In genomic region chr17:56487441-56487888, GRCm38 (mm10) we compare ENCODE assay signal across 8 mouse cellular contexts. TPM values are rescaled to one million over a fixed set of nuclear protein-coding genes. Genes with fewer than 3 reads are reported as not detected.
A peak's percentile ranks its signal among the peaks of the same experiment; 100 is the strongest.
DNase-seq lines count a peak whose midpoint lies in the region; ATAC-seq and TF ChIP-seq lines count a peak whose summit lies in the region.

No protein-coding gene starts in this region.

- H3K36me3 ChIP-seq in liver, embryonic 14.5 days (replicated peaks; ENCODE audit: control insufficient read depth, insufficient read depth, low read depth) = no peaks in the 10 kb centered on the region
- no peaks in the 10 kb centered on the region for H3K36me3 ChIP-seq in liver, embryonic 12.5 days
- H3K36me3 ChIP-seq in midbrain, embryonic 16.5 days (ENCODE audit: control insufficient read depth, insufficient read depth, low read length) = no peaks in the 10 kb centered on the region

- no peaks in the 10 kb centered on the region; the same call in 1 of the 2 replicates for H3K27me3 ChIP-seq in liver, embryonic 14.5 days (ENCODE audit: control insufficient read depth, insufficient read depth, low read length)
- H3K27me3 ChIP-seq in liver, embryonic 12.5 days (replicated peaks) = peaks cover 34% of the 10 kb centered on the region
- H3K27me3 ChIP-seq in midbrain, embryonic 16.5 days (ENCODE audit: control insufficient read depth, insufficient read depth, low read depth, low read length) = no peaks in the 10 kb centered on the region

- TF ChIP-seq EP300 in liver, embryonic 14.5 days (IDR thresholded peaks at IDR 0.05; ENCODE audit: low read depth) = no peak

- H3K9me3 ChIP-seq in liver, embryonic 14.5 days (ENCODE audit: control insufficient read depth, low read length) = no peaks in the 10 kb centered on the region
- H3K9me3 ChIP-seq in liver, embryonic 12.5 days (replicated peaks) = peaks cover 4% of the 10 kb centered on the region
- no peaks in the 10 kb centered on the region for H3K9me3 ChIP-seq in midbrain, embryonic 16.5 days (replicated peaks; ENCODE audit: control insufficient read depth, low read length, poor library complexity, severe bottlenecking)

- H3K4me3 ChIP-seq in liver, embryonic 14.5 days (ENCODE audit: insufficient read depth in 1 of 2, low read depth in 2 of 2, low read length in 2 of 2) = no peak overlapping the region
- no peak overlapping the region for H3K4me3 ChIP-seq in liver, embryonic 12.5 days
- H3K4me3 ChIP-seq in midbrain, embryonic 16.5 days (ENCODE audit: low read depth, low read length) = no peak overlapping the region

- H3K4me1 ChIP-seq in liver, embryonic 14.5 days (replicated peaks; ENCODE audit: control insufficient read depth in 2 of 2, insufficient read depth in 2 of 2, low read length in 1 of 2) = no peaks in the 10 kb centered on the region
- H3K4me1 ChIP-seq in liver, embryonic 12.5 days = no peaks in the 10 kb centered on the region
- peaks cover 21% of the 10 kb centered on the region for H3K4me1 ChIP-seq in midbrain, embryonic 16.5 days (ENCODE audit: control insufficient read depth, insufficient read depth, low read length)

- TF ChIP-seq CTCF in liver, embryonic 14.5 days (IDR thresholded peaks at IDR 0.05; ENCODE audit: low read depth) = peak; percentile 55

- no peak for DNase-seq in liver, embryonic 14.5 days (ENCODE audit: low read depth in 3 of 3, low spot score in 3 of 3)
- peak; percentile 77 for DNase-seq in adrenal gland, postnatal 14 days
- peak; percentile 58 for DNase-seq in kidney, postnatal 14 days
- DNase-seq in right cerebral cortex, adult 18-20 months = no peak

- ATAC-seq in liver, embryonic 14.5 days (ENCODE audit: insufficient read depth) = no peak
- no peak for ATAC-seq in liver, embryonic 12.5 days
- ATAC-seq in granulocyte monocyte progenitor cell, adult 5-6 weeks (replicated peaks; ENCODE audit: poor library complexity, severe bottlenecking) = peak; percentile 63
- peak; percentile 81 for ATAC-seq in midbrain, embryonic 16.5 days
- ATAC-seq in erythroid progenitor cell, adult 5-6 weeks (replicated peaks; ENCODE audit: low FRiP score, poor library complexity, severe bottlenecking) = no peak

- H3K4me2 ChIP-seq in liver, embryonic 14.5 days (ENCODE audit: low read depth) = no peak overlapping the region
- no peak overlapping the region for H3K4me2 ChIP-seq in liver, embryonic 12.5 days
- H3K4me2 ChIP-seq in midbrain, embryonic 16.5 days (ENCODE audit: low read length) = peak overlapping the region; percentile 25; the same call in 1 of the 2 replicates

- H3K27ac ChIP-seq in liver, embryonic 14.5 days = no peak overlapping the region
- no peak overlapping the region for H3K27ac ChIP-seq in liver, embryonic 12.5 days
- peak overlapping the region; percentile 85 for H3K27ac ChIP-seq in midbrain, embryonic 16.5 days (ENCODE audit: low read length)

- 9% methylated on average over 12 of the region's 16 CpGs for WGBS in liver, embryonic 14.5 days (ENCODE audit: insufficient replicate concordance)
- 23% methylated on average over 10 of the region's 16 CpGs for WGBS in liver, embryonic 12.5 days (ENCODE audit: insufficient replicate concordance)
- WGBS in midbrain, embryonic 16.5 days = under 1% methylated on average over 10 of the region's 16 CpGs

- H3K9ac ChIP-seq in liver, embryonic 14.5 days (replicated peaks) = no peak overlapping the region
- H3K9ac ChIP-seq in liver, embryonic 12.5 days = no peak overlapping the region
- peak overlapping the region; percentile 12; the same call in 1 of the 2 replicates for H3K9ac ChIP-seq in midbrain, embryonic 16.5 days (ENCODE audit: low read depth, low read length)

RNA-seq across cellular contexts. Expression of gene Ptprs, which starts 11.2 kb away (rescaled TPM):
- polyA plus RNA-seq in liver, embryonic 14.5 days (2012; rRNA removed) = 17.7 and 18.8 TPM in 2 replicates
- 3.8 and 4.6 TPM in 2 replicates for polyA plus RNA-seq in liver, embryonic 14.5 days (2014; fragmentation: Nextera tagmentation; extraction: Ambion mirVana)
- polyA plus RNA-seq in liver, embryonic 12.5 days (2016; fragmentation: Nextera tagmentation; extraction: Ambion mirVana) = 19.3 and 21.2 TPM in 2 replicates
- total RNA-seq in adrenal gland, postnatal 14 days (2021) = 97.0 and 102 TPM in 2 replicates
- 62.2 and 73.5 TPM in 2 replicates for total RNA-seq in granulocyte monocyte progenitor cell, adult 5-6 weeks (2014; fragmentation: Nextera tagmentation)
- total RNA-seq in granulocyte monocyte progenitor cell, adult 5-6 weeks (2017) = 45.1 and 59.2 TPM in 2 replicates
- polyA plus RNA-seq in midbrain, embryonic 16.5 days (2015; fragmentation: Nextera tagmentation; extraction: Ambion mirVana) = 293 and 299 TPM in 2 replicates
- 7.9 and 10.9 TPM in 2 replicates for total RNA-seq in erythroid progenitor cell, adult 5-6 weeks (2015; ENCODE audit: low replicate concordance)
- total RNA-seq in erythroid progenitor cell, adult 5-6 weeks (2017; ENCODE audit: low replicate concordance) = 2.1 and 4.7 TPM in 2 replicates

RNA-seq across cellular contexts. Expression of gene Znrf4, which starts 24.8 kb away (rescaled TPM):
- not detected in 2 replicates for polyA plus RNA-seq in liver, embryonic 14.5 days (2012; rRNA removed)
- polyA plus RNA-seq in liver, embryonic 14.5 days (2014; fragmentation: Nextera tagmentation; extraction: Ambion mirVana) = not detected in 2 replicates
- polyA plus RNA-seq in liver, embryonic 12.5 days (2016; fragmentation: Nextera tagmentation; extraction: Ambion mirVana) = not detected in 2 replicates
- total RNA-seq in adrenal gland, postnatal 14 days (2021) = not detected in 2 replicates
- not detected in 2 replicates for total RNA-seq in granulocyte monocyte progenitor cell, adult 5-6 weeks (2014; fragmentation: Nextera tagmentation)
- not detected in 2 replicates for total RNA-seq in granulocyte monocyte progenitor cell, adult 5-6 weeks (2017)
- not detected in 2 replicates for polyA plus RNA-seq in midbrain, embryonic 16.5 days (2015; fragmentation: Nextera tagmentation; extraction: Ambion mirVana)
- not detected in 2 replicates for total RNA-seq in erythroid progenitor cell, adult 5-6 weeks (2015; ENCODE audit: low replicate concordance)
- not detected in 2 replicates for total RNA-seq in erythroid progenitor cell, adult 5-6 weeks (2017; ENCODE audit: low replicate concordance)

Comparison
In these comparisons a context has a peak if more than half of its experiments do, and no peak if none do; other contexts are left out.
1. ATAC-seq: peak in granulocyte monocyte progenitor cell, adult 5-6 weeks (single experiment) and midbrain, embryonic 16.5 days (single experiment); none in liver, embryonic 14.5 days (single experiment), liver, embryonic 12.5 days (single experiment) and erythroid progenitor cell, adult 5-6 weeks (single experiment).
2. DNase-seq: peak in adrenal gland, postnatal 14 days (single experiment) and kidney, postnatal 14 days (single experiment); none in liver, embryonic 14.5 days (0 of 3) and right cerebral cortex, adult 18-20 months (single experiment).